Mouse (Mus musculus): ENCODE measurements around the gene Cacna1c. TPM values are rescaled to one million over a fixed set of nuclear protein-coding genes. Genes with fewer than 3 reads are reported as not detected.

Gene Cacna1c
- polyA plus RNA-seq, 1 experiment, result 16.7 TPM

GRCm38 (mm10) chr6:118812007-118812406 is 384.2 kb downstream of the Cacna1c start:
- 90% methylated on average over 4 of the region's 4 CpGs for WGBS
- Histone ChIP-seq H3K4me3 (replicated peaks; ENCODE audit: insufficient read depth, low read depth, low read length) (no peak overlapping the region), H3K4me1 (ENCODE audit: control insufficient read depth, insufficient read depth, low read length) (peaks cover 37% of the 10 kb centered on the region), H3K27ac (ENCODE audit: insufficient read depth, low read length) (no peak overlapping the region), H3K27me3 (ENCODE audit: control insufficient read depth, insufficient read depth, low read length) (no peaks in the 10 kb centered on the region)
- no peak for DNase-seq
- TF ChIP-seq CTCF (IDR thresholded peaks at IDR 0.05; ENCODE audit: borderline replicate concordance, insufficient read depth, low read depth, low read length) (no peak), POLR2A (IDR thresholded peaks at IDR 0.05; ENCODE audit: borderline replicate concordance, insufficient read depth, low read length) (no peak)

- no peak for TF ChIP-seq CTCF (IDR thresholded peaks at IDR 0.05; ENCODE audit: borderline replicate concordance, insufficient read depth, low read depth, low read length)
- no peak for TF ChIP-seq POLR2A (IDR thresholded peaks at IDR 0.05; ENCODE audit: borderline replicate concordance, insufficient read depth, low read length)
- H3K27me3 ChIP-seq (ENCODE audit: control insufficient read depth, insufficient read depth, low read length), result no peaks in the 10 kb centered on the region
- H3K4me1 ChIP-seq (ENCODE audit: control insufficient read depth, insufficient read depth, low read length), result peaks cover 44% of the 10 kb centered on the region
- peak overlapping the region; percentile 24; the same call in 1 of the 2 replicates for H3K27ac ChIP-seq (ENCODE audit: insufficient read depth, low read length)
- DNase-seq, result peak; percentile 54 to 59
- whole genome bisulfite sequencing, result 0% methylated on average over 1 of the region's 1 CpGs
- no peak overlapping the region for H3K4me3 ChIP-seq (replicated peaks; ENCODE audit: insufficient read depth, low read depth, low read length)
Measured at GRCm38 (mm10) chr6:118810834-118811233, 385.4 kb downstream of the Cacna1c start.

- Histone ChIP-seq H3K4me1 (ENCODE audit: control insufficient read depth, insufficient read depth, low read length) (peaks cover 49% of the 10 kb centered on the region), H3K27me3 (ENCODE audit: control insufficient read depth, insufficient read depth, low read length) (no peaks in the 10 kb centered on the region), H3K4me3 (replicated peaks; ENCODE audit: insufficient read depth, low read depth, low read length) (no peak overlapping the region), H3K27ac (ENCODE audit: insufficient read depth, low read length) (no peak overlapping the region)
- no peak for DNase-seq
- TF ChIP-seq CTCF (IDR thresholded peaks at IDR 0.05; ENCODE audit: borderline replicate concordance, insufficient read depth, low read depth, low read length), result no peak
- TF ChIP-seq POLR2A (IDR thresholded peaks at IDR 0.05; ENCODE audit: borderline replicate concordance, insufficient read depth, low read length), result no peak
- 66% methylated on average over 4 of the region's 4 CpGs for WGBS
Measured at GRCm38 (mm10) chr6:118805139-118805538, 391.1 kb downstream of the Cacna1c start.

GRCm38 (mm10) chr6:118802286-118802685 is 393.9 kb downstream of the Cacna1c start:
- 17% methylated on average over 11 of the region's 11 CpGs for WGBS

GRCm38 (mm10) chr6:118796393-118796792 is 399.8 kb downstream of the Cacna1c start:
- Histone ChIP-seq H3K4me3 (replicated peaks; ENCODE audit: insufficient read depth, low read depth, low read length) (no peak overlapping the region), H3K4me1 (ENCODE audit: control insufficient read depth, insufficient read depth, low read length) (peaks cover 26% of the 10 kb centered on the region), H3K27ac (ENCODE audit: insufficient read depth, low read length) (no peak overlapping the region), H3K27me3 (ENCODE audit: control insufficient read depth, insufficient read depth, low read length) (no peaks in the 10 kb centered on the region)
- no peak for DNase-seq
- no peak for TF ChIP-seq CTCF (IDR thresholded peaks at IDR 0.05; ENCODE audit: borderline replicate concordance, insufficient read depth, low read depth, low read length)
- no peak for TF ChIP-seq POLR2A (IDR thresholded peaks at IDR 0.05; ENCODE audit: borderline replicate concordance, insufficient read depth, low read length)
- 91% methylated on average over 4 of the region's 4 CpGs for WGBS

More at GRCm38 (mm10) chr6:118802286-118802685, 393.9 kb downstream of the Cacna1c start:
- H3K4me3 ChIP-seq (replicated peaks; ENCODE audit: insufficient read depth, low read depth, low read length), result no peak overlapping the region
- no peak for TF ChIP-seq POLR2A (IDR thresholded peaks at IDR 0.05; ENCODE audit: borderline replicate concordance, insufficient read depth, low read length)
- H3K4me1 ChIP-seq (ENCODE audit: control insufficient read depth, insufficient read depth, low read length), result peaks cover 32% of the 10 kb centered on the region
- no peaks in the 10 kb centered on the region for H3K27me3 ChIP-seq (ENCODE audit: control insufficient read depth, insufficient read depth, low read length)
- no peak overlapping the region for H3K27ac ChIP-seq (ENCODE audit: insufficient read depth, low read length)
- DNase-seq, result peak in 1 of 2 experiments; percentile 39

GRCm38 (mm10) chr6:118795716-118796115 is 400.5 kb downstream of the Cacna1c start:
- H3K27ac ChIP-seq (ENCODE audit: insufficient read depth, low read length), result no peak overlapping the region
- TF ChIP-seq CTCF (IDR thresholded peaks at IDR 0.05; ENCODE audit: borderline replicate concordance, insufficient read depth, low read depth, low read length), result no peak
- no peak for TF ChIP-seq POLR2A (IDR thresholded peaks at IDR 0.05; ENCODE audit: borderline replicate concordance, insufficient read depth, low read length)
- no peak overlapping the region for H3K4me3 ChIP-seq (replicated peaks; ENCODE audit: insufficient read depth, low read depth, low read length)
- H3K4me1 ChIP-seq (ENCODE audit: control insufficient read depth, insufficient read depth, low read length), result peaks cover 25% of the 10 kb centered on the region
- DNase-seq, result no peak
- no peaks in the 10 kb centered on the region for H3K27me3 ChIP-seq (ENCODE audit: control insufficient read depth, insufficient read depth, low read length)

- Histone ChIP-seq H3K27me3 (ENCODE audit: control insufficient read depth, insufficient read depth, low read length) (no peaks in the 10 kb centered on the region), H3K27ac (ENCODE audit: insufficient read depth, low read length) (peak overlapping the region; percentile 12), H3K4me1 (ENCODE audit: control insufficient read depth, insufficient read depth, low read length) (peaks cover 42% of the 10 kb centered on the region), H3K4me3 (replicated peaks; ENCODE audit: insufficient read depth, low read depth, low read length) (peak overlapping the region; percentile 11)
- 1% methylated on average over 5 of the region's 5 CpGs for WGBS
- TF ChIP-seq POLR2A (IDR thresholded peaks at IDR 0.05; ENCODE audit: borderline replicate concordance, insufficient read depth, low read length) (no peak), CTCF (IDR thresholded peaks at IDR 0.05; ENCODE audit: borderline replicate concordance, insufficient read depth, low read depth, low read length) (no peak)
- DNase-seq, result peak; percentile 89 to 92
Measured at GRCm38 (mm10) chr6:118791921-118792368, 404.3 kb downstream of the Cacna1c start.

GRCm38 (mm10) chr6:118787933-118788332 is 408.3 kb downstream of the Cacna1c start:
- DNase-seq, result no peak
- TF ChIP-seq CTCF (IDR thresholded peaks at IDR 0.05; ENCODE audit: borderline replicate concordance, insufficient read depth, low read depth, low read length) (no peak), POLR2A (IDR thresholded peaks at IDR 0.05; ENCODE audit: borderline replicate concordance, insufficient read depth, low read length) (no peak)
- H3K4me1 ChIP-seq (ENCODE audit: control insufficient read depth, insufficient read depth, low read length), result peaks cover 37% of the 10 kb centered on the region
- no peak overlapping the region for H3K4me3 ChIP-seq (replicated peaks; ENCODE audit: insufficient read depth, low read depth, low read length)
- H3K27ac ChIP-seq (ENCODE audit: insufficient read depth, low read length), result no peak overlapping the region
- H3K27me3 ChIP-seq (ENCODE audit: control insufficient read depth, insufficient read depth, low read length), result no peaks in the 10 kb centered on the region
- WGBS, result 92% methylated on average over 3 of the region's 3 CpGs
